Mouse (Mus musculus) brain, embryonic 14.5 days (tissue): ENCODE measurements at regions not wholly inside any gene's neighbourhood (a gene's known extent, or its start where the extent isn't known, plus 50 kb on each side); places are given as distances from the start of the nearest gene placed in this dataset.

Experiments used
- CTCF ChIP-seq: fragments of 200-500 bp; IDR thresholded peaks from 2 replicates; pipeline ENCODE4 v1.5.1; 2012; ENCODE audit warnings: inconsistent platforms, mild to moderate bottlenecking, moderate library complexity, borderline replicate concordance; ENCODE audit not compliant: insufficient read depth, insufficient read length; ENCODE audit errors: extremely low read depth
- POLR2A ChIP-seq: fragments of 200-500 bp; IDR thresholded peaks from 2 replicates; pipeline ENCODE4 v1.6.1; 2012; ENCODE audit warnings: mild to moderate bottlenecking, inconsistent platforms, borderline replicate concordance; ENCODE audit not compliant: poor library complexity, insufficient read depth, insufficient read length, severe bottlenecking; ENCODE audit errors: extremely low read depth

GRCm38 (mm10) chr16:95926558-95926957 lies 64.2 kb downstream of the Psmg1 start:
- TF ChIP-seq CTCF (no peak), POLR2A (no peak)
